Mouse (Mus musculus): ENCODE data around the gene Sema3b.

Sema3b gene

DNA sequence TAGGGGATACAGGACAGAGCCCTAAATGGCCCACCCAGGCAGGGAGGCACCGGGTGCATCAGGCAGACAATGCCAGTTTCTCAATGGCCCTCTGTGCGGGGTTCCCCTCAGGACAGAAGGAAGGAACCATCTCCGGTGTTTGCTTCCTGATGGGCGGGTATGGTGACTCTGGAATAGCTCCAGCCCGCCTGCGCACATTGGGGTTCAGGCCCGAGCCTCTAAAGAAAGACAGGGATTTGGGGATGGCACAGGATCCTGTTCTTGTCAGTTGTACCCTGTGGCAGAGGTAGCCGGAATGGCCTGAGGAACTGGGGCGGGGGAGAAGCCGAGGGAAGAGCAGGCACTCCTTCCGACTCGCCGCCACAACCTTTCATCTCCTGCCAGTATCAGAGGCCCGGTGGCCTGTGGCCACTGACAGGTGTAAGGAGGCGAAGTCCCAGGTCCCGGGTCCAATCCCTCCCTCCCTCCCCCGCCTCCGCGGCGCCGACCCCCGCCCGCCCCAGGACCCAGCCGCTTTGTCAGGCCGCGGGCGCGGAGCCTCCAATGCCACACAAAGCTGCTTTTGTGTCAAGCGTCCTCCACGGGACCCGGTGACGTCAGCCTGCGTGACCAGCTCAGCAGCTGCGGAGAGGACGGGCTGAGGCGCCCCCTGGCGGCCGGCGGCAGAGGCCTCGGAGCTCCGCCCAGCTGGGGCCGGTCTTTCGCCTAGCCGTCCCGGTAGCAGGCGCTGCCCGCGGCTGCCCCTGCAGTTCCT lies 3.3 kb upstream of the Sema3b start:
- peak; percentile 98 for DNase-seq

DNA sequence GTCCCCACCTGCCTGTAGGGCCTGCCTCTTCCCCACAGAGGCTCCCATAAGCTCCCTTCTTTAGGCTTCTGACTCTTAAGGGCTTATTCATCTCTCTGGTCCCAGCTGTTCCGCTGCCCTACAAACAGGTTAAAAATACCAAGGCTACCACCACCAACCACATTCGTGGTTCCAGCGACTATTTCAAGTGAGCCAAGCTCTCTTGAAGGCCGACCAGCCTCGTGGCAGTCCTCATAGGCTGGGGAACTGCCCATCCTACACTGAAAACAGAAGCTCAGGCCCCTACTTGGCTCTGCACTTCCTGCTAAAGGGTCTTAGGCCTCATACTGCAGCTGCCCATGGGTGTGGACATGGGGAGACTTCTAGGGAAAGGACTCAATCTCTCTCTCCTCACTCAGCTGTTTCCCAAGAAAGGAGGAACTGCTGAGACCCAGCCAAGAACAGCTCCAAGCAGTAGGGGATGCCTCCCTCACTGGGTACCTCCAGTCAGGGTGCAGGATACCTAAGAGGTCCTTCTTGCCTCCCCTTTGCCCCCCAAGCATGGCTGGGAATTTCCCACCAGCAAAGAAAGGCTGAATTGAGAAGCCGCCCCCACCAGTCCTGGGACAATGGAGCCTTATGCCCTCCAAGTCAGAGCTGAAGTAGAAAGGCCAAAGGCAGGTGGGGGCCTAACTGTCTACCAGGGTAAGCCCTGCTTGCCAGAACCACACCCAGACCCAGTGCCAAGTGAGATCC lies 2.6 kb upstream of the Sema3b start:
- no peak for DNase-seq

DNA sequence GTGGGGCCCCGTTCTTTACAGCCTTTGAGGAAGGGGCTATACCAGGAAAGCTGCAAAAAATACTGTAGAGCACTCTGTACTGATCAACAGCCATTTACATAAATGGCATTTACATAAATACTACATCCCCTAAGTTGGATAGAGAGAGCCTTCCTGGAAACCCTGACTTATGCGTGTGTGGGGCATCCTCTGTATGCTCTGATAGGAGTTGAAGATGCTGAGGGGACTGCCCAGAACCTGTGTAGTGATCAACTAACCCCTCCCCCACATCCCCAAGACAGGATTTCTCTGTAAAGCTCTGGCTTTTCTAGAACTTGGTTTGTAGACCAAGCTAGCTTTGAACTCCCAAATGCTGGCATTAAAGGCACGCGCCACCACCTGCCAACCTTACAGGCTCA lies 403 bp upstream of the Sema3b start:
- no peak for DNase-seq

DNA sequence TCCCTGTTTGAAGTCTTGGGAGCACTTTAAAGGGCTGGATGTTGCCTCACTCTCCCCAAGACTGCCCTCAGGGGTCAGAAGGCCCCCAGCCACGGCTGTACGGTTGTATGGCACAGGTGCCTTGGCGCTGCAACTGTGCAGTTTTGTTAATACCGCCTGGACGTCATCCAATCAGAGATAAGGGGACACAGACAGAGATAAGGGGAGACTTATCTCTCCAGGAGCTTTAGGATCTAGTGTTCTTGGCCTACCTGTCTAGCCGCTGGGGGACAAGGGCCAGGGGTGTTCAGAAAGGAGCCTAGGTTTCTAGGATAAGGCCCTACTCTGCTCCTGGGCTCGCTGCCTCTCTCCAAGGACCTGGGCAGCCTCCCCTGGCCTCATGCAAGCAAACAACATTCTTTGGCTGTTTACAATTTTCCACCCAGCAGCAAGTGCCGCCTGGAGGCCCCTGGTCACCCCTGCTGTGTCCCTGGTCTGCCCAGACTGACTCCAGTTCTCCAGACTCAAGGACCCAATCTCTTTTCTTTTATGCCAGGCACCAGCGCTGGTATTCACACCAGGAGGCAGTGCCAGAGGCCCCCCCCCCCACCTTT lies 1.3 kb downstream of the Sema3b start:
- no peak for DNase-seq

DNA sequence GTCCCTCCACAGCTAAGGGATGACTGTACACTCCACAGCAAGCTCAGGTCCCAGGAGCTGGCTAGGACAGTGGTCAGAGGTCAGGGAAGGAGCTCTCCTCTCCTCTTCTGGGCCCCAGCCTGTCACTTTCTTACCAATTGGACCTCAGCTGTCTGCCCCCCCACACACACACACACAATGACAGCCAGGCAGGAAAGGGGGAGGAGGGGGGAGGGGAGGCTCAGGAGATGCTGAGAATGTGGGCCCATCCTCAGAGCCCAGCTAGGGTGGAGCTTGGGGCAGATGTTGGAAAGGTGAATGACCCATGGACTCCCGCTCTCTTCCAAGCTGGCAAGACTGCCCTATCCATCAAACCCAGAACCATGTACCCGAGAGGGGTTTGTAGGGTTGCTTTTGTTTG lies 2.0 kb downstream of the Sema3b start:
- no peak for DNase-seq

DNA sequence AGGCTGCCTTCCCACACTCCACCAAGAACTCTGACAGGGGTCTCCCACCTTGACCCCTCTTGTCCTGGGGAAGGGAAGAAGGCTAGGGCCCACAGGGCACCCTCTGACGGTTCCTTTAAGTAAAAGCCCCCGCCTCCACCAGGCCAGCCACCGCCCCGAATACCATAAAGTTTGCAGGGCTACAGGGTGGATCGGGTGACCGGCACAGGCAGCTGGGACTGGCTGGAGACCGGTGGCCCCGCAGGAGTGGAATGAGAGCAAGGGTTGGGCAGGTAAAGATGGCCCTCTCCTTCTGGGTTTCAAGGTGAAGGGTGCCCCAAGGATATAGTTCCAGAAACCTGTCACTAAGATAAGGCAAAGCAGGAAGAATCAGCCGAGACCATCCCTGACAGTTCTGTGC lies 2.4 kb downstream of the Sema3b start:
- no peak for DNase-seq

DNA sequence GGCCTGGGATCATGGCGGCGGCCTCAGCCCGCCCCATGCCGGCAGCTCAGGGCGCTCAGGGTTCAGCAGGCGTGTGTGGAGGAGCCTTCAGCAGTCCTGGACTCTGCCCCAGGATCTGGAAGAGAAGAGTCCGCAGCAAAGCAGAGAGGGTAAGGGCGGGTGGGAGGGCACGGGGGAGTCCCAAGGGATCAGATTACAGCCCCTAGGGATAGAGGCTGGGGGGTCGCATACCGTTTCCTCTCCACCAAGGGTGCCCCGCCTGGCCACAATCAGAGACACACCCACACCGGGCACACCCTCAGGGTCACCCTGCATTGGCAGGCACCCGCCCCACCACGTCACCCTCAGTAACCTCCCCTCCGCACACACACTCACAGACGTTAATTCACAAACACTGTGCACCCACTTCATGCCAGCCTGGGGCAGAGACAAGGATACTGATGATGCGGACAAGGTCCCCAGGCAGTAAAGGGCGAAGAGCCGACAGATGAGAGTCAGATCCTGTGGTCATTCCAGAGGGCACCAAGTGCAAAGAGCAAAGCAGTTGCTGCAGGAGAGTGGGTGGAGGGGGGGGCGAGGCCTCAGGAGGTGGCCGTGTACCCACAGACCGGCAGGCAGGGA lies 3.9 kb downstream of the Sema3b start:
- DNase-seq, result no peak

DNA sequence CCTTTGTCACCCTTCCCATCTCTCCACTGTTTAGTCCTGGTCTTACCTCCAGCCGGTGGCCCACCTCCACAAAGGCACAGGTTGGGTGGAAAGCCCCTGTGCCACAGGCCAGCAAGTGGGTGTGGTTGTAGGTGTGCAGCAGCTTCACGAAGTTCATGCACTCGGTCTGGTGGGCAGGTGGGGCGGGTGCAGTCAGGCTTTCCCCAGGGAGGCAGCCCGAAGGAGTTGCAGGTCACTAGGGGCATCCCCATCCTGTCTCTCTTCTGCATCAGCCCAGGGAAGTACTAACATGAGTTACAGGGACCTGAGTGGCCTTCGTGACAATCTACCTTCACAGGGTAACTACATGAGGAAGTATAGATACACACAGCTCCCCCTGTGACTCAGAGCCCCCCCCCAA lies 5.8 kb downstream of the Sema3b start:
- DNase-seq, result no peak

DNA sequence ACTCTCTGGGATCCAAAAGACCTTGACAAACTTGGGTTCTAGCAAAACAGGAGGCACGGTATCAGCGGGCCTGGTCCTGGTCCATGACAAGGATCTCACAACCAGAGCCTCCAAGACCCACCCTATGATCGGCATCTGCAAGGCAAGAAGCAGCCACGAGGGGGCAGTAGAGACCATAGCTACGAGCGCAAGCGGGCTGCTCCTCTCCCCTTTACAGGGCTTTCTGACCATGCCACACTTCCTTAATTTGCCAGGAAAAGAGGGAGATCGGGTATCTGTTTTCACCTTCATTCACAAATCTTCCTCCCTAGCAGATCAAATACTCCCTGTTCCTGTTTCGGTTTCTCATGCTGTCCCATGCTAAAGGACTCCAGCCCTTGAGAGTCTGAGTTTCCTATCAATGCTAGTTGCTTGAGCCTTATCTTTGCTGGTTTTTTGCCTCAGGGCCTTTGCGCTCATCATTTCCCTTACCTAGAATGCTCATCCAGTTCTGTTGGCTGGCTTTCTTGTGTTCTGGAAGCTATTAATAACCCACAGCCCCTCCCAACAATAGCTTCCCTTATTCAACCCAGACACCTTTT lies 6.9 kb downstream of the Sema3b start:
- DNase-seq, result peak; percentile 86

DNA sequence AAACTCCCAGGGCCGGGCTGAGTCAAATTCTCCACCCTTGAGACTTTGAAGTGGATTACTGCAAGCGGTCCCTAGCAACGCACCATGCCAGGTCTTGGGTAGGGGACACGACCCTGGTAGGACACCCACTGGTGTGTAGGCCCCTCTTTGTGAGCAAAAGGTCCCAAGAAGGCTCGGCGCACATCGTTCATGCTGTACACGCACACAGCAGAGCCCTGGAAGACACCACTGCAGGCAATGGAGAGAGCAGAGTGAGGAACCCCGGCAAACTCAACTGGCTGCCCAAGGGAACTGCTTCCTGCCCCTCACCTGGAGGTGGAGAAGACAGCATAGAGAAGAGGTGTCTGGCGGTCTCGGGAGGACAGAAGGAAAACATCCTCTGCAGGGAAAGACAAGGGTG lies 7.8 kb downstream of the Sema3b start:
- DNase-seq, result no peak

DNA sequence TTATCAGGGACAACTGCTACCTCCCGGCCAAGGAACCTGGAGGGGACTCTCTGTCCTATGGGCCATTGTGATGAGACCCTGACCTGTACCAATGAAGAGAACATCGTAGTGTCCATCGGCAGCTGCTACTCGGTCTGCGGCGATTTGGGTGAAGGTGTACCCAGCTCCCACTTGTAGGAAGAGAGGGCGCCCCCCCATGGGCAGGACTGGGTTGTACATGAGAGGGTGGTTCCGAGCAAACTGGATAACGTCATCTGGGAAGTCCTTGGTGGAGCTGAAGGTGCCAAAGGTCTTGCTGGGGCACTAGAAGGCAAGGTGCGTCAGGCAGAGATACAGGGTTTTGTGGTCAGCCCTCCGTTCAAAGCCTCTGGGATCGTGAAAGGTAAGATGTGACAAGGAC lies 8.3 kb downstream of the Sema3b start:
- DNase-seq, result peak; percentile 64

DNA sequence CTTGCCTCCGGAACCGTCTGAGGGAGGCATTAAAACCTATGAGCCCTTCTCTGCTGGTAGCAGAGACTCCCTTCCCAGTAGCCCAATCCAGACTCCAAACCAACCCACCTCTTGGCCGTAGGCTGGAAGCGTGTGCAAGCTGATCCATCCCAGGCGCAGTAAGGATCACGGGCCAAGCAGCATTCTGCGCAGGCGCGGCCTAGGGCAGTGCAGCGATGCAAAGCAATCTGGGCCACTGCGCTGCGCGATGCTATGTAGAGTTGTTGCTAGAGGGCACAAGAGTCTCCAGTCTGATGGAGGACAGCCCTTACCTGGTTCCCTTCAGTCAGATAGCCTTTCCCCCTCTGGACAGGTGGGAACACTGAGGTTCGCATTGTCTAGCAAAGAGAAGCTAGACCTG lies 9.2 kb downstream of the Sema3b start:
- peak; percentile 74 for DNase-seq

DNA sequence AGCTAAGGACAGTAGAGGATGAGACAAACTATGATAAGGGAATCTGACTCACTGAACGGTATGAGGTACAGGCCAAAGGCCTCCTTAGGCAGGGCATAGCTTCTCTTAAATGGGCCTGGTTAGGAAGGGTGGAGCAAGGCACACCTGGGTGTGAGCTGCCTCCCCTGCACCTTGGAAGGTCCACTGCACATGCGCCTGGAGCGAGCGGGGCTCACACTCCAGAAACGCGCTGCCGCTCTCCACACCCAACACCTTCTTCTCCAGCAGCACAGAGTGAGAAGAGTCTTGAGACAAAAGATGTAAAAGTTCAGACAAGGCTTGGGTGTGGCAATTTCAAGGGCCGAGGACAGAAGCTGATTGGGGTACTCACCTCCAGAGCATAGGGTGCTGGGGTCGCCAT lies 9.6 kb downstream of the Sema3b start:
- DNase-seq, result no peak

DNA sequence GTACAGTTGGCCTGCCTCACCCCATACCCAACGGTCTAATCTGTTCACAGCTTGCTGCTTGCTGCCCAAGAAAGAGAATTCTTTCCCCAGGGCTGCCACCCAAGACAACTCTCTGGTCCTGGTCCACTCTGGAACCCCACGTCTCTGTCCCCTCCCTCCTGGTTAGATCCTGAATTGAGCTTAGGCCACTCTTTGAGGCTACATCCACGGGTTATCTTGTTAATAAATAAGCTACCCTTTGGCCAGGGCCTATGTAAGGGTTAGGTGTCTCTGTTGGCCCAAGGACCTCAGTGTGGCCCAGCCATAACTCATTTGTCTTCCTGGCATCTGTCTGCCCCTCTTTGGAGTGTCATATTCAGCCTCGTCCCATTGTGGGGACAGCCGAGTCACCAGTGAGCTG lies 10.6 kb downstream of the Sema3b start:
- DNase-seq, result no peak

DNA sequence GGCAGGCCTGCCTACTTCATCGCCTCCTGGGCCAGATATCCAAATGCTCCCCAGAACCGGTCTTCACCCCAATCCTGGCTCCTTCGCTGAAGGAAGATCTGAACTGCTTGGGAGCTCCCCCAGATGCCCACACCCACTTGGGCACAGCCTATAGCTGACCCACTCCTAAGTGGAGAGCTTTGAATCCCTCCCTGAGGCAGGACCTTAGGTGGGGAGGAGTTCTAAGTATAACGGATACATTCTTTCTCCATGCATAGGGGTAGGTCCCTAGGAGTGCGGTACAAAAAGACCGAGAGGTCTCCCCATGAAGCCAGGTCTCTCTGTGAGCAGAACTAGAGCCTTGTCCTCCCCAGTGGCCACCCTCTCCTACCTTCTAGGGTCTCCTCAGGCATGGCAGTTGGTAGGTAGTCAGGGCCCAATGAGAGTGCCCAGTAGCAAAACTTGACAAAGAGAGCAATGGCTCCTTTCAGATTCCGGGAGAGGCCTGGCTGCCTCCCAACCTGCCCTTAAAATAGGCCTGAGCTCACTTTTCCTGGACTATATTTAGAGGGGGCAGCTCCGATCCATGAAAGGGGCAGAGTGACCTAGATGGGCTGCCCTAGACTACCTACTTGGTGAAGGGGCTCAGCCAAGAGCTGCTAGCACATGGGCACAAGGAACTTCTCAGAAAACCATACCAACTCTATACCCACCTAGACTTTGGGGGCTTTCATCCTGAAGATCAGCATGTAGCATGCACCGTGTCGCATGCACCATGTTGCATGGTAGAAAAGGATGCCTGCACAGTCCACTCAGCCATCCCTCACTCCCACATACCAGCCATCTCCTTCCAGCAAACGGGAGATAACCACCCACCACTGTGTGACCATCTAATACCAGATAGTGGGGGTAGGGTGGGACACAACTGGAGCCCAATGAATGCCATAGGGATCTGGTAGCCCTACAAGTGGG lies 12.1 kb downstream of the Sema3b start:
- DNase-seq, result no peak

DNA sequence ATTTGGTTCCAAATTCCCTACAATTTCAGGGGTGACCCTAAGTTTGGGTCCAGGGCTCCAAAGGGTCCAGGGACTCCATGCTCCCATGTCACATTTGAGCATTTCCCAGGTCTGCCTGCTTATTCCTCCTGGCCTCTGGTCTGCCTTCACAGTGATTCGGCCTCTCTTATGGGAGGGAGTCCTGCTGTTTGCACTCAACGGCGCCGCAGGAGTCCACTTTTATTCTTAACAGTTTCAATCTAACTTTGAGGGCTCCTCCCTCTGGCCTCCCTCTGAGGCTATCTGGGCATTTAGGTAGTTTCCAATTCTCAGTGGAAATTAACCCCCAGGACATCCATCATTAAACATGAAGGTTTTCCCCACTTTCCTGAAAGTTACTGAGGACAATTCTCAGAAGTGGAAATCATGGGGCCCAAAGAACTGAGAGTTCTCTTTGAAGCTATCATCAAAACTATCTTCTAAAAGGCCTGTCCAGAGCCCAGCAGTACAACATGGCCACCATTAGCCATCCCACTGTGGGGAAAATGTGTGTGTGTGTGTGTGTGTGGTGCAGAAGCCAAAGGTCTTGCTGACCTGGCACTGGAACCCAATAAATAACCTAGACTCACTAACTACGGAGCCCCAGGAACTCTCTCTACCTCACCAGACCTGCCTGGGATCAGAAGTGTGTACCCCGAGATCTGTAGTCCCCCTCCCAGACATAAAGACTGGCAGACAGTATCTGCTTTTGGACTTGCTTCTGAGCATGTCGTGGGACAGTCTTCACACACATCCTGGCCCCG lies 14.6 kb downstream of the Sema3b start:
- DNase-seq, result no peak

DNA sequence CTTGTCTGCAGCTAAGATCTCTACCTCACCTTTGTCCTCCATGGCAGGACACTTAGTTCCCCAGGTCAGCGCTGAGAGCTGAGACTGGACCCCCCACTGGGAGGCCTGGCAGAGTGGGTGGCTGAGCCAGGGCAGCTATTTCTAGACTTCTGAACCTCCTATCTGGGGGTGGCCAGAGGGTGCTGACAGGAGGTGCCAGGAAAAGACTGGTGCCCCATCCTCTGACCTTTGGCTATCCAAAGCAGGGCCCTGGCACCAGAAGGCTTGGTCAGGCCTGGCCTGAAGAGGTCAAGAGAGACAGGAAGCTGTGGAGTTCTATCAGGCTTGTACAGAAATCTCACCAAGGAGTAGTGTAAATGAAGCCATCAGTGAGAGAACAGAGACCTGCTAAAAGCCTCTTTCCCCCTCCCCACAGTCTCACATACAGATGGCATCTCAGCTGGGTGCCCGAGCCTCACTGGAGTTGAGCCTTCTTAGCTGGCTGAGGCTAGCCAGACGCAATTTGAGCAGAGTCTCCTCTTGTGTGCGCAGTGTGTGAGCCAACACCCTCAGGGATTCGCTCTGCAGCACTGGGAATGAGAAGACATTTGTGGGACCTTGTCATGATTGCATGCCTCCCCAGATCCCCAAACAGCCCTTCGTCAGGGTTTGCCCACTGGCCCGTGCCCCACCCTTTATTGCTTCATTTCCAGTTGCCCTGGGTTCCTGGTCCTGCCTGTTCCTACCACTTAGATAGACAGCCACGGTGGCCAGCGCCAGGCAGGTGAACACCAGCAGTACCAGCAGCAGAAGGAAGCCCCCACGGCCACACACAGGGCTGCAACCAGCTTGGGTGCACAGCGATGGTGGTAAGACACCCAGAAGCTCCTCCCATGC lies 15.7 kb downstream of the Sema3b start:
- peak; percentile 90 for DNase-seq

DNA sequence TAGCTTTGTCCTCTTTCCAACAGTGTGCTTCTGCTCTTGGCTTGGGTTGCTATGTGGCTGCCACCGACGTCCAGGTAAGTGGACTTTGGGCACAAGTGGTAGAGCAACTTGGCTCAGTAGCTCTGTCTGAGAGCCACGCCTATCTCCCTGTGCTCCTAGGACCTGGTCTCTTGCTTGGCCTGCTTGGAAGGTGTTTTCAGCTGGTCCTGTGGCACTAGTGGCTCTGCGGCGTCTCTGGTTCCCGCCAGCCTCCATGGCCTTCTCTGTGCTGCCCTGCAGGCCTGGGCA lies 18.3 kb downstream of the Sema3b start:
- DNase-seq, result no peak

DNA sequence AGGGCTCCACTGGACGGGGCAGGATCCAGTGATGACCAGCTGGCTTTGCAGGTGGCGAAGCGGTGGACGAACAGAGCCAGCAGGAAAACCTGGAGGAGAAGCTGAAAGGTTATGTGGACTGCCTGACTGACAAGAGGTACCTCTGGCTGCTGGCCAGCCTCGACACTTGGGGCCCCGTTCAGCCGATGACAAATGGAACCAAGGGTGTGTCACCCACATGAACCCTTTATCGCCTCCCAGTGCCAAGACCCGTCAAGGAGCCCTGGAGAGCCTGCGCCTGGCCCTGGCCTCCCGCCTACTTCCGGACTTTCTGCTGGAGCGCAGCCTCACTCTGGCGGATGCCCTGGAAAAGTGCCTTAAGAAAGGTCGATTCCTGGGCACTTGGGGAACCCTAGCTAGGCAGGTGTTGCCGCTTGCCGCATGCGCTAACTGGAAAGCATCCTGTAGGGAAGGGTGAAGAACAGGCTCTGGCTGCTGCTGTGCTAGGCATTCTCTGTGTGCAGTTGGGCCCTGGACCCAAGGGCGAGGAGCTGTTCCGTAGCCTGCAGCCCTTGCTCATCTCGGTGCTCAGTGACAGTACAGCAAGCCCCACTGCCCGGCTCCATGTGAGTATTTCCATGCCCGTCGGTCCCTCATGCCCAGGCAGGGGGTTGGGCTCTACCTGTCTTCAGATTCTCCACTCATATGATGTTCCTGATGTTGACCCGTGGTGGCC lies 18.8 kb downstream of the Sema3b start:
- peak; percentile 76 for DNase-seq

Data from cerebellum, adult 11-12 months (tissue).